Mouse (Mus musculus): Measurements from ENCODE around the gene Hdac4.

GRCm38 (mm10) chr1:92183101-92183790, 12.3 kb downstream of the Hdac4 start:
- TF ChIP-seq CTCF (IDR thresholded peaks at IDR 0.05) (no peak), EP300 (IDR thresholded peaks at IDR 0.05) (no peak)
